Mouse (Mus musculus) heart, adult 10 weeks (tissue): Measurements from ENCODE around the gene Tgfbi. TPM values are rescaled to one million over a fixed set of nuclear protein-coding genes. Genes with fewer than 3 reads are reported as not detected.

Experiments
- polyA plus RNA-seq: library from polyadenylated mRNA; stranded (reverse); fragments of 350-450 nt; fragmentation: Illumina TruSeq; extraction: RNeasy Lipid Tissue Mini Kit (QIAGEN cat#74804); gene quantifications from one replicate; pipeline ENCODE4 v1.2.3, GENCODE M21; 2014; ENCODE audit warnings: low read depth, low replicate concordance

The Tgfbi gene
- 18.4 TPM for polyA plus RNA-seq

GRCm38 (mm10) chr13:56609103-56609856, at the start of gene Tgfbi:
Tgfbi (plus strand) TSS chr13:56609523.

Other genes with a start within 250 kb of the Tgfbi start
- gene Gm3045, start 182.9 kb upstream of the Tgfbi start, polyA plus RNA-seq = not detected
- not detected for gene Slc25a48, start 171.2 kb upstream of the Tgfbi start, polyA plus RNA-seq
- not detected for gene Il9, start 127.3 kb upstream of the Tgfbi start, polyA plus RNA-seq
- 0.52 TPM for gene Fbxl21, start 87.1 kb upstream of the Tgfbi start, polyA plus RNA-seq
- gene Lect2, start 61.0 kb upstream of the Tgfbi start, polyA plus RNA-seq = not detected
- gene Smad5, start 93.5 kb downstream of the Tgfbi start, polyA plus RNA-seq = 22.1 TPM
- gene Gm45623, start 144.3 kb downstream of the Tgfbi start, polyA plus RNA-seq = not detected